Mouse (Mus musculus): ENCODE measurements around the gene Tmem236. TPM values are rescaled to one million over a fixed set of nuclear protein-coding genes. Genes with fewer than 3 reads are reported as not detected.

The Tmem236 gene
- total and polyA plus RNA-seq, 2 experiments from 2014 or later = 0.04 to 1.2 TPM

GRCm38 (mm10) chr2:14151854-14152253 lies 22.5 kb upstream of the Tmem236 start:
- Histone ChIP-seq H3K27me3 (ENCODE audit: control insufficient read depth, insufficient read depth, low read length) (no peaks in the 10 kb centered on the region), H3K4me1 (ENCODE audit: control insufficient read depth, insufficient read depth) (no peaks in the 10 kb centered on the region), H3K9me3 (replicated peaks; ENCODE audit: control insufficient read depth, low read length) (no peaks in the 10 kb centered on the region), H3K27ac (ENCODE audit: low read depth) (no peak overlapping the region), H3K4me2 (ENCODE audit: low read depth, low read length) (no peak overlapping the region), H3K4me3 (ENCODE audit: low read depth, low read length) (no peak overlapping the region), H3K9ac (replicated peaks; ENCODE audit: low read depth, low read length) (no peak overlapping the region), H3K36me3 (replicated peaks; ENCODE audit: control insufficient read depth, insufficient read depth, low read length) (0 out of 2 replicates have a peak, but pooled peaks cover 4% of the 10 kb centered on the region)
- no peak for TF ChIP-seq EP300 (IDR thresholded peaks at IDR 0.05; ENCODE audit: low read depth)
- TF ChIP-seq CTCF (IDR thresholded peaks at IDR 0.05; ENCODE audit: low read depth) = no peak
- DNase-seq (ENCODE audit: low spot score) = no peak
- 86% methylated on average over 6 of the region's 6 CpGs for WGBS
- no peak for ATAC-seq (ENCODE audit: insufficient read depth, low read depth)

GRCm38 (mm10) chr2:14159047-14159446 lies 15.3 kb upstream of the Tmem236 start:
- H3K9ac ChIP-seq (replicated peaks; ENCODE audit: low read depth, low read length) = no peak overlapping the region
- H3K27ac ChIP-seq (ENCODE audit: low read depth) = no peak overlapping the region
- DNase-seq (ENCODE audit: low spot score) = no peak
- H3K4me2 ChIP-seq (ENCODE audit: low read depth, low read length) = no peak overlapping the region
- no peaks in the 10 kb centered on the region for H3K27me3 ChIP-seq (ENCODE audit: control insufficient read depth, insufficient read depth, low read length)
- no peaks in the 10 kb centered on the region for H3K4me1 ChIP-seq (ENCODE audit: control insufficient read depth, insufficient read depth)
- no peaks in the 10 kb centered on the region for H3K36me3 ChIP-seq (replicated peaks; ENCODE audit: control insufficient read depth, insufficient read depth, low read length)
- WGBS = 47% methylated on average over 3 of the region's 3 CpGs
- no peak for ATAC-seq (ENCODE audit: insufficient read depth, low read depth)
- H3K9me3 ChIP-seq (replicated peaks; ENCODE audit: control insufficient read depth, low read length) = no peaks in the 10 kb centered on the region
- H3K4me3 ChIP-seq (ENCODE audit: low read depth, low read length) = no peak overlapping the region
- TF ChIP-seq CTCF (IDR thresholded peaks at IDR 0.05; ENCODE audit: low read depth) = no peak
- TF ChIP-seq EP300 (IDR thresholded peaks at IDR 0.05; ENCODE audit: low read depth) = no peak

- Histone ChIP-seq H3K9ac (replicated peaks; ENCODE audit: low read depth, low read length) (no peak overlapping the region), H3K27ac (ENCODE audit: low read depth) (no peak overlapping the region), H3K4me3 (ENCODE audit: low read depth, low read length) (no peak overlapping the region), H3K36me3 (replicated peaks; ENCODE audit: control insufficient read depth, insufficient read depth, low read length) (no peaks in the 10 kb centered on the region), H3K4me1 (ENCODE audit: control insufficient read depth, insufficient read depth) (peaks cover 5% of the 10 kb centered on the region), H3K4me2 (ENCODE audit: low read depth, low read length) (no peak overlapping the region), H3K9me3 (replicated peaks; ENCODE audit: control insufficient read depth, low read length) (no peaks in the 10 kb centered on the region), H3K27me3 (ENCODE audit: control insufficient read depth, insufficient read depth, low read length) (no peaks in the 10 kb centered on the region)
- TF ChIP-seq CTCF (IDR thresholded peaks at IDR 0.05; ENCODE audit: low read depth) = peak; percentile 30
- TF ChIP-seq EP300 (IDR thresholded peaks at IDR 0.05; ENCODE audit: low read depth) = no peak
- no peak for ATAC-seq (ENCODE audit: insufficient read depth, low read depth)
- DNase-seq (ENCODE audit: low spot score) = peak; percentile 21
- WGBS = 60% methylated on average over 2 of the region's 2 CpGs
These were observed 14.6 kb upstream of the Tmem236 start for GRCm38 (mm10) chr2:14159756-14160155.

- WGBS = 39% methylated on average over 5 of the region's 5 CpGs
These were observed 9.8 kb upstream of the Tmem236 start for GRCm38 (mm10) chr2:14164459-14165030.

GRCm38 (mm10) chr2:14165066-14165465 lies 9.3 kb upstream of the Tmem236 start:
- 20% methylated on average over 2 of the region's 2 CpGs for WGBS
- TF ChIP-seq EP300 (IDR thresholded peaks at IDR 0.05; ENCODE audit: low read depth) (no peak), CTCF (IDR thresholded peaks at IDR 0.05; ENCODE audit: low read depth) (no peak)
- no peak for ATAC-seq (ENCODE audit: insufficient read depth, low read depth)
- Histone ChIP-seq H3K4me1 (ENCODE audit: control insufficient read depth, insufficient read depth) (peaks cover 12% of the 10 kb centered on the region), H3K36me3 (replicated peaks; ENCODE audit: control insufficient read depth, insufficient read depth, low read length) (no peaks in the 10 kb centered on the region), H3K27me3 (ENCODE audit: control insufficient read depth, insufficient read depth, low read length) (no peaks in the 10 kb centered on the region), H3K9me3 (replicated peaks; ENCODE audit: control insufficient read depth, low read length) (no peaks in the 10 kb centered on the region), H3K27ac (ENCODE audit: low read depth) (peak overlapping the region; percentile 5; the same call in 1 of the 2 replicates), H3K9ac (replicated peaks; ENCODE audit: low read depth, low read length) (no peak overlapping the region), H3K4me3 (ENCODE audit: low read depth, low read length) (no peak overlapping the region), H3K4me2 (ENCODE audit: low read depth, low read length) (no peak overlapping the region)
- DNase-seq (ENCODE audit: low spot score) = no peak

More at GRCm38 (mm10) chr2:14164459-14165030, 9.8 kb upstream of the Tmem236 start:
- Histone ChIP-seq H3K9ac (replicated peaks; ENCODE audit: low read depth, low read length) (no peak overlapping the region), H3K4me3 (ENCODE audit: low read depth, low read length) (no peak overlapping the region), H3K4me1 (ENCODE audit: control insufficient read depth, insufficient read depth) (peaks cover 12% of the 10 kb centered on the region), H3K9me3 (replicated peaks; ENCODE audit: control insufficient read depth, low read length) (no peaks in the 10 kb centered on the region), H3K36me3 (replicated peaks; ENCODE audit: control insufficient read depth, insufficient read depth, low read length) (no peaks in the 10 kb centered on the region), H3K27me3 (ENCODE audit: control insufficient read depth, insufficient read depth, low read length) (no peaks in the 10 kb centered on the region), H3K27ac (ENCODE audit: low read depth) (peak overlapping the region; percentile 5), H3K4me2 (ENCODE audit: low read depth, low read length) (no peak overlapping the region)
- DNase-seq (ENCODE audit: low spot score) (peak; percentile 50), ATAC-seq (ENCODE audit: insufficient read depth, low read depth) (peak; percentile 25; the same call in 1 of the 2 replicates)
- TF ChIP-seq EP300 (IDR thresholded peaks at IDR 0.05; ENCODE audit: low read depth) (no peak), CTCF (IDR thresholded peaks at IDR 0.05; ENCODE audit: low read depth) (no peak)
